Mouse (Mus musculus) cortical plate, adult 2 months (tissue): ENCODE data around the gene Scnm1.

ENCODE experiments used
- CTCF ChIP-seq: fragments of 200-500 bp; IDR thresholded peaks from 2 replicates; pipeline ENCODE4 v1.5.1; 2011; ENCODE audit warnings: mild to moderate bottlenecking, control low read depth, low read length; ENCODE audit not compliant: insufficient read depth; ENCODE audit errors: extremely low read depth
- POLR2A ChIP-seq: fragments of 200-500 bp; IDR thresholded peaks from 2 replicates; pipeline ENCODE4 v1.6.1; 2011; ENCODE audit warnings: mild to moderate bottlenecking, low read length, control low read depth; ENCODE audit not compliant: insufficient read depth; ENCODE audit errors: extremely low read depth

DNA sequence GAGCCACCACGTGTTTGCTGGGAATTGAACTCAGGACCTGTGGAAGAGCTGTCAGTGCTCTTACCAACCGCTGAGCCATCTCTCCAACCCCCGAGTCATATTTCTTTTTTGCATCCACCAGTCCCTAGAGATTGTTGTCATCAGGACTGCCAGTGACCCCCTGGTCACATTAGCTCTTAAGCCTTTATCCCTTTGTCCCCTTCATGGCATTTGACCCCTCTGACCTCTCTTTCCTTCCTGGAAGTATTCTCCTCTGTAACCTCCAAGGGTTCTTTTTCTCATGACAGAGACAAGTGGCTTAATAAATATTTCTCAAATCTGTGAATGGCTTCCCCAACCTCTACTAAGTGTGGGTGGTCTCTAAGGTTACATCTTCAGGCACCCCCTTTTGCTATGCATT lies 14.1 kb upstream of the Scnm1 start:
- no peak for TF ChIP-seq POLR2A
- no peak for TF ChIP-seq CTCF
